Mouse (Mus musculus) mouse embryonic stem cell (cell line): Measurements from ENCODE around the gene Tenm3.

Experiments used
- in situ Hi-C, 2 experiments: fragments of 300-500 bp; cut with MboI; formaldehyde crosslinking; loops; 1 replicate in 1 of 2; 3 replicates in 1 of 2; pipeline ENCODE4 v1.14.3; 2019 to 2020; ENCODE audit warnings: low sequenced_read_pairs in 2 of 2, low pct_unique_long_range_greater_than_20kb in 1 of 2, mixed read lengths in 1 of 2; ENCODE audit not compliant: unreplicated experiment in 1 of 2

The Tenm3 gene

GRCm38 (mm10) chr8:48299341-48299740 lies 544.4 kb downstream of the Tenm3 start:
- in situ Hi-C loops, result no loop called here

GRCm38 (mm10) chr8:48296371-48296770 lies 547.4 kb downstream of the Tenm3 start:
- in situ Hi-C loops, result no loop called here

- in situ Hi-C loops, result no loop called here
Observed at GRCm38 (mm10) chr8:48295558-48295957, 548.2 kb downstream of the Tenm3 start.

DNA sequence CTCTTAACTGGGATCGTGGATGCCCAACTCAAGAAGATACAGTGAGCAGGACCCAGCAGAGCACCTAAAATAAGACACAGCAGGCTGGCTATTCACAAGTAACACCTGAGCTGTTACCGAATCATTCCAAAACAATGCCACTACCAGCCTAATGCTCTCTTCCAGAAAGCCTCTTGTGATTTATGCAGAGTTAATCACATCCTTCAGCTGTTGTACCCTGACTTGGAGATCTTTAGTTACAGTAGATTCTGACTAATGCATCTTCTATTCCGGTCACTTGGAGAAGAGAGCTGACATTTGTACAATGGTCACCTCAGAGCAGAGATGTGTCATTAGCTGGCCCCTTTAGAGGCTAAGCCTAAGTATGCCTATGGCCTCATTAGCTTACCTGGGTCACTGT lies 550.0 kb downstream of the Tenm3 start:
- in situ Hi-C loops, result no loop called here

DNA sequence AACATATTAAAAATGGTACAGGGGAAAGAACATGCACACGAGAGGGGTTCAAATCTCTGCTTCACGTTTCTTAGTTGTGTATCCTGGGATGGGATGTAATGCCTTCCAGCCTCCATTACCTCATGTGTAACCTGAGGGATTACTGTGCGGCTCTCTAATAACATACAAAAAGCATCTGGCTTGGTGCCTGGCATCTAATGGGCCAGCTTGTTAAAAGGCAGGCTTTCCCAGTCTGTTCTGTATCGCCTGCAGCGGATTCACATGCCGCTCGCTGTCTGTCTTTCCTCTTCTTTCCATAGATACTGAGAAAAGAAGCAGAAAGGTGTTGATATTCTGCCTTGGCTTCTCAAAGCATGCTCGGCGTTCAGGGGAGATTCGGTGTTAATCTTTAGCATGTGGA lies 558.3 kb downstream of the Tenm3 start:
- in situ Hi-C loops, result no loop called here

GRCm38 (mm10) chr8:48281855-48282254 lies 561.9 kb downstream of the Tenm3 start:
- in situ Hi-C loops, result no loop called here

GRCm38 (mm10) chr8:48279360-48279759 lies 564.4 kb downstream of the Tenm3 start:
- in situ Hi-C loops, result no loop called here

- in situ Hi-C loops, result no loop called here
Observed at GRCm38 (mm10) chr8:48277986-48278635, 565.6 kb downstream of the Tenm3 start.

DNA sequence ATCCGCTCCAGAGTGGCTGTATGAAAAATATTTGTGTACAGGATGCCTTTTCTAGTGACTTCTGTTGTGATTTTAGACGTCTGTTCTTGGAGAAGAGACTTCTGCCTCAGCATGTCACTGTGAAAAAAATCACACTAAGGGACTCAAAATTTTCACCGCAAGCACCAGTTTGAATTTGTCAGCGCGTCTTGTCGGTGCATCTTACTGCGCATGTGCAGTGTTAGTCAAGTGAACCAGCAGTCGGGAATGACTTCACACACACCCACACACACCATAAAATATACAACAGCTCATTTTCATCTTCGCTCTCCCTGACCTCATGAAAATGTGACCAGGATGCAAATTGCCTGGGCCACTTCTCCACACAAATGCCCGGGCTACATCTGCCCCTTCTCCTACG lies 568.7 kb downstream of the Tenm3 start:
- in situ Hi-C loops, result no loop called here

DNA sequence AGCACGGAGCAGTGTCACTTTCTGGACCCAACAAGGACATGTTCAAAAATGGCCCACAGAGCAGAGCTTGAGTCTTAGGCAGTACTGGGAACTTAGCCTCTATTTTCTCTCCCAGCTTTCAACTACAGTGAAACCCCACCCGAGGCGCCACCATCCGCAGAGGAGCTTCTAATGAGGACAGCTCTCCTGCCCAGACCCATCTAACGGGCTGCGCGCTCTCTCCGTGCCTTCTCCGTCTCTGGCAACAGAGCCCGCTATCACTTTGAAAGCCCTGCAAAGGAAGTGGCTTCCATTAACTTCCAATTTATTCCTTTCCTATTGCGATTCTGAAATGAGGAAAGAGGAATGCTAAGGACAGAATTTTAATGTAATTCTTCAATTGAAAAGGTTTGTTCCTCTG lies 569.2 kb downstream of the Tenm3 start:
- in situ Hi-C loops, result no loop called here

DNA sequence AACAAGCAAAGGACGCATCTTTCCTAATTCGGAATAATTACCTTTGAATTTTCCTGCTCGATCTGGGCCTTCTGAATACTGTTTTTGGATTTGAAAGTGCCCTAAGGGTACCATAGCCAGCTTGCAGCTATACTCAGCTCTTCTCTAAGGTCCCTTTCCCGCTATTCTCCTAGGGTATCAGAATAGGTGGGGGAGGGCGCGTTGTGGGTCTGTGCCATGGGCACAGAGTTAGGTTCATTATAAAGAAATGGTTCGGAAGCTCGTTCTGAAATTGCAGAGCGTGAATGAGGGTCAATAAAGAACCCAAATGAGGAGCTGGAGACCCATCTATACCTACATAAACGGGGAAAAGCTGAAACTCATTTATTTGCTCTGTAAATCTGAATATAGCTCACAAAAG lies 575.1 kb downstream of the Tenm3 start:
- in situ Hi-C loops, result no loop called here

GRCm38 (mm10) chr8:48260265-48260664 lies 583.5 kb downstream of the Tenm3 start:
- in situ Hi-C loops, result no loop called here

GRCm38 (mm10) chr8:48259832-48260231 lies 583.9 kb downstream of the Tenm3 start:
- in situ Hi-C loops, result no loop called here

DNA sequence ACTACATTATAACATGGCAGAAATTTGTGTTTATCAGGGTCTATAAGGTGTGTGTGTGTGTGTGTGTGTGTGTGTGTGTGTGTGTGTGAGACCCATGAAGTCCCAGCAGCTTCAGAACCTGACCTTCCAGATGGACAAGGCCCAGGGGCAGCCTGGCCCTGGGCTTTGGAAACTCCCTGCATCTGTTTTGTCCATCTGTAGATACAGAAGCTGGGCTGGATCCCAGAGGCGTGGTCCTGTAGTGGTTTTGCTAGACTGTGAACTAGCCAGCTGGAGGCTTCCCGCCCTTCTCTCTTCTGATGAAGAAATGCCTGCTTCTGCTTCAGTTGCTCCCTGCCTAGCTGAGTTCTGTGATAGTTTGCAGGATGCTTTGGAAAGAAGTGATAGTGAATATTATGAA lies 599.9 kb downstream of the Tenm3 start:
- in situ Hi-C loops, result no loop called here

DNA sequence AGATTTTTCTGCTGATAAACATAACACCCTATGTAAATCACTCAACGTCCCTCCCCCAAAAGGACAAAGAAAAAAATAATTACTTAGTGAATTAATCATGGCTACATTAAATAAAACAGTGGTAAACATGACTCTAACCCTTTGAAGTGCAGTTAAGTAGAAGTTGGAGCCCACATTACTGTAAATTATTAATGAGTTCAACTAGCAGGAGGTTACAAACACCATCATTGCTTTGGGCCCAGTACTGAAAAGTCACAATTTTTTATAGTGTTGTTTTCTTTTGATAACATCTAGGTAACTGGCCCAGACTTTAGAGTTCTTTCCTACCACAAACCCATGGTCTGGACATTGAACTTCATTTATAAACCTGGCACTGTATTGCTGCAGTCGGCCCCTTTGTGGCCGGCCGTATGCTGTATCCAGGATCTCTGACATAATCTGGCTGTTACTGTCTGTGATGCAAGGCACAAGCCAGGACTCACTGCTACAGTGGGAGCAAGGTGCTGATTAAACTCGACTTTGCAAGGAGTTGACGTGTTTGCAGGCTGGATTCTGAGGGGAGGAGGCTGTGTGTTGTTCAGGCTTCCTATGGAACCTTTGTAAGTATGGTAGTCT lies 602.7 kb downstream of the Tenm3 start:
- in situ Hi-C loops, result no loop called here

DNA sequence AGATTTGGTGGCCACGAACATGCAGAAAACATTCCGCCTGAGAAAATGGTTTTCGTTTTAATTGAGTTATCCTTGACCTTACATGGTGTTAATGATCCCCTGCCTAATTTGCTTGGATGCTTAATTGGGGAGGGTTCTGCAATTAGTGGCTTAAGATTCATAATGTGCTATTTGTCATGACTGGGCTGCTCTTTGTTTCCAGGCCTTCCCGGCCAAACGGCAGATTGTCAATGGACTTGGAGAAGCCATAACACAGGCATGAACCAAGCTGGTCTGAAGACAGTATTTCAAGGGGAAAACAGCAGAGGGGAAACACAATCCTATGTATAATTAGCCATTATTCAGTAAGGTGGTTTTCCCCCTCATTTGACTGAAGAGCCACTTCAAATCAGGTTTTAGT lies 606.8 kb downstream of the Tenm3 start:
- in situ Hi-C loops, result no loop called here

DNA sequence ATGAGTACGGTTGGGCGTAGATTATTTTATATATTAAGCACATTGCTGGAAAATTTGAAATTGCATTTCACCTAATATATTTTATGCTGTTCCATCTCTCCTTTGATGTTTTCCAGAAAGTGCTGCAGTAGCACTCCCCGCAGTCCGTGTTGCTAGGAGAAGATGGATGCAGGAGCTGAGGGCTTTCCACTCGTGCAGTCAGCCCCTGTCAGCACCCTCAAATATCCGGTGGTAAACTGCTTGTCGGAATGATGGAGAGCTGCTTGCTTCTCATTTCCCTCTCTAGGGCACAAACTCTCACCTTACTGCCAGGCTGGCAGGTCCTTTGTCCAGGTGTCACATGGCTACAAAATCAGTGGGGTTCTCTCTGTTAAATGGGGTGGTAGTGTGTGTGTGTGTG lies 610.8 kb downstream of the Tenm3 start:
- in situ Hi-C loops, result no loop called here

GRCm38 (mm10) chr8:48231882-48232281 lies 611.9 kb downstream of the Tenm3 start:
- in situ Hi-C loops, result no loop called here

DNA sequence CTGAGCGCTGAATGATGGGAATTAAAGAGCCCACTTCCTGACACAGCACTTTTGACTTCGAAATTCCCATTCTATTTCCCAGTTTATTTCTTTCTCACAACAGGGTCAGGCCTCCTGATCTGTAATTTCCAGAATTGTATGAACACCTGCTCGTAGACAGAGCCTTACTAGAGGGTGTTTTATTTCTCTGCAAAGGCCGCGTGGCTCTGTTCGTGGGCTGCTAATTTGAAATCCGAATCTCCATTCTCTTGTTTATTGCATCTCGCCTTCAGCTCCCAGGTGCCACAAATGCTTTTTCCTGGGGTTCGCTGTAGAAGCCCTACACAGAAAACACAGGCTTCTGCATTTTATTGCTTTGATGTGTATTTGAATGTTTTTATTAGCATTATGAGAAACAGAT lies 612.4 kb downstream of the Tenm3 start:
- in situ Hi-C loops, result no loop called here

DNA sequence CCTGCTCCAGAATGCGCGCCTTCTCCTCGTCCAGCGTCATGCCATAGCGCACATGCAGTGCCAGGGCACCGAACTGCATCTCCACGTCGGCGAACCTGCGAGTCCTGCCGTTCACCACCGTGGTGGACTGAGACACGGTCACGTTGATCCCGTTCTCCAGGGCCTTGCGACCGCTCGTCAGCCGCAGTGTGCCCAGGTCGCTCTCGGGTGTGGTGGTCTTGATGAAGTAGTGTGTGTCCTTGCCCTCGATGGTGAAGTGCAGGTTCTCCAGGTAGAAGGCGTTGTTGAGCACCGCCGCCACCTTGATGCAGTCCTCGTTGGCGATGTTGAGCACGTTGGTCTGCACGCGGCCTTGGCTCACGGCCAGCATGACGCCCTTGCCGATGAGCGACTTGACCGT lies 615.1 kb downstream of the Tenm3 start:
- in situ Hi-C loops, result loop anchor here (10.0 kb wide), 2 partner anchors 286 to 296 kb away; no protein-coding TSS in a partner anchor
